9 mouse cellular contexts compared by ENCODE assay signal in genomic region chr2:84758542-84759127, GRCm38 (mm10). TPM values are rescaled to one million over a fixed set of nuclear protein-coding genes. Genes with fewer than 3 reads are reported as not detected.
A peak's percentile ranks its signal among the peaks of the same experiment; 100 is the strongest.
DNase-seq lines count a peak whose midpoint lies in the region; ATAC-seq and TF ChIP-seq lines count a peak whose summit lies in the region.
"Had no signal": no experiment of that assay in that cellular context is flagged by ENCODE, and none has a peak within 500 bp of the region (broad histone marks: within the 10 kb centered on the region; RNA-seq: fewer than 3 reads in every experiment).

No protein-coding gene starts in this region.

- no peak for DNase-seq in gastrocnemius, adult 2 months
- DNase-seq in gastrocnemius, postnatal 14 days, result no peak
- no peak for DNase-seq in ES-E14 (ENCODE audit: low read depth, low spot score)
- peak; percentile 28 to 69 for DNase-seq in cerebellum, postnatal 25 days
- no peak for DNase-seq in thymus, postnatal 36 days

- no peak overlapping the region for H3K9ac ChIP-seq in ES-E14 (ENCODE audit: insufficient read depth, low read depth, low read length, poor library complexity, severe bottlenecking)
- H3K9ac ChIP-seq in limb, embryonic 12.5 days (replicated peaks), result no peak overlapping the region
- no peak overlapping the region for H3K9ac ChIP-seq in midbrain, embryonic 15.5 days
- H3K9ac ChIP-seq: heart, embryonic 15.5 days had no signal

- ATAC-seq in hematopoietic stem cell, adult 5-6 weeks (replicated peaks in 1 of 2; ENCODE audit: insufficient read depth in 1 of 2, low FRiP score in 2 of 2, low TSS enrichment in 1 of 2, low read depth in 1 of 2, poor library complexity in 2 of 2, severe bottlenecking in 2 of 2), result peak; percentile 88 to 91
- peak; percentile 28; the same call in 1 of the 2 replicates for ATAC-seq in limb, embryonic 12.5 days (ENCODE audit: insufficient number of reproducible peaks, insufficient read depth, low FRiP score, low TSS enrichment, low read depth)
- peak; percentile 66; the same call in 1 of the 2 replicates for ATAC-seq in midbrain, embryonic 15.5 days (replicated peaks)

- H3K4me3 ChIP-seq in gastrocnemius, adult 2 months, result no peak overlapping the region
- no peak overlapping the region for H3K4me3 ChIP-seq in ES-E14 (ENCODE audit: insufficient read depth in 1 of 2, low read depth in 1 of 2, low read length in 2 of 2, poor library complexity in 1 of 2, severe bottlenecking in 1 of 2)
- H3K4me3 ChIP-seq in limb, embryonic 12.5 days (replicated peaks), result no peak overlapping the region
- no peak overlapping the region for H3K4me3 ChIP-seq in midbrain, embryonic 15.5 days
- H3K4me3 ChIP-seq: heart, embryonic 15.5 days had no signal

- H3K36me3 ChIP-seq in ES-E14 (ENCODE audit: control insufficient read depth, insufficient read depth, low read length, poor library complexity, severe bottlenecking), result no peaks in the 10 kb centered on the region
- no peaks in the 10 kb centered on the region for H3K36me3 ChIP-seq in limb, embryonic 12.5 days
- H3K36me3 ChIP-seq in midbrain, embryonic 15.5 days (replicated peaks), result no peaks in the 10 kb centered on the region
- H3K36me3 ChIP-seq: heart, embryonic 15.5 days had no signal

- no peak overlapping the region for H3K27ac ChIP-seq in gastrocnemius, adult 2 months
- H3K27ac ChIP-seq in ES-E14 (ENCODE audit: insufficient read depth, low read depth, low read length, poor library complexity, severe bottlenecking), result no peak overlapping the region
- no peak overlapping the region for H3K27ac ChIP-seq in limb, embryonic 12.5 days
- no peak overlapping the region for H3K27ac ChIP-seq in midbrain, embryonic 15.5 days
- H3K27ac ChIP-seq: heart, embryonic 15.5 days had no signal

- H3K9me3 ChIP-seq in ES-E14 (ENCODE audit: control insufficient read depth, insufficient read depth, low read depth, low read length), result no peaks in the 10 kb centered on the region
- no peaks in the 10 kb centered on the region for H3K9me3 ChIP-seq in limb, embryonic 12.5 days
- no peaks in the 10 kb centered on the region for H3K9me3 ChIP-seq in midbrain, embryonic 15.5 days
- H3K9me3 ChIP-seq: heart, embryonic 15.5 days had no signal

- peak; percentile 69 for TF ChIP-seq CTCF in gastrocnemius, adult 2 months (IDR thresholded peaks at IDR 0.05)

- intact Hi-C loops in gastrocnemius, adult 2 months (cut with DNase I), result no loop called here
- intact Hi-C loops in gastrocnemius, postnatal 14 days (cut with DNase I; ENCODE audit: low total_unique reads), result no loop called here

- 3% methylated on average over 2 of the region's 2 CpGs for WGBS in limb, embryonic 12.5 days
- 1% methylated on average over 2 of the region's 2 CpGs for WGBS in midbrain, embryonic 15.5 days

- H3K4me1 ChIP-seq in ES-E14 (ENCODE audit: control insufficient read depth in 2 of 2, insufficient read depth in 2 of 2, low read length in 2 of 2, poor library complexity in 1 of 2), result peaks cover 2 to 14% of the 10 kb centered on the region in 2 experiments
- no peaks in the 10 kb centered on the region for H3K4me1 ChIP-seq in limb, embryonic 12.5 days (replicated peaks)
- no peaks in the 10 kb centered on the region for H3K4me1 ChIP-seq in midbrain, embryonic 15.5 days
- H3K4me1 ChIP-seq: heart, embryonic 15.5 days had no signal

- in situ Hi-C loops in ES-E14 (cut with MboI; ENCODE audit: low sequenced_read_pairs in 2 of 2, unreplicated experiment in 2 of 2), result no loop called here

- no peaks in the 10 kb centered on the region for H3K27me3 ChIP-seq in limb, embryonic 12.5 days
- H3K27me3 ChIP-seq in midbrain, embryonic 15.5 days (replicated peaks), result no peaks in the 10 kb centered on the region
- H3K27me3 ChIP-seq: heart, embryonic 15.5 days had no signal

- no peak overlapping the region for H3K4me2 ChIP-seq in limb, embryonic 12.5 days
- H3K4me2 ChIP-seq in midbrain, embryonic 15.5 days, result no peak overlapping the region
- H3K4me2 ChIP-seq: heart, embryonic 15.5 days had no signal

TF ChIP-seq in ES-E14, 5 proteins besides CTCF, POLR2A, EP300 and RAD21:
- TF ChIP-seq MAFK (IDR thresholded peaks at IDR 0.05; ENCODE audit: insufficient read depth, low read depth, low read length) (no peak), ZC3H11A (IDR thresholded peaks at IDR 0.05; ENCODE audit: borderline replicate concordance, low read depth, low read length) (peak; percentile 28; the same call in 1 of the 2 replicates)

RNA-seq across cellular contexts. Expression of gene Gm19426, which starts 15.2 kb away (rescaled TPM):
- total RNA-seq in gastrocnemius, adult 2 months (2021), result not detected
- total RNA-seq in gastrocnemius, postnatal 14 days (2021), result 1 to 10 TPM in 1 of 2 experiments, under 1 TPM in 1; 0.66 to 1.0 TPM
- 13.1 and 14.6 TPM in 2 replicates for total RNA-seq in ES-E14 (2012; rRNA removed)
- total RNA-seq in hematopoietic stem cell, adult 5-6 weeks (2017), result 2.0 TPM in 1 of 2 replicates, not detected in the other
- polyA plus RNA-seq in limb, embryonic 12.5 days (2016; fragmentation: Nextera tagmentation; extraction: Ambion mirVana), result 10.4 and 14.8 TPM in 2 replicates
- polyA plus RNA-seq in midbrain, embryonic 15.5 days (2015; fragmentation: Nextera tagmentation; extraction: Ambion mirVana), result 3.6 and 4.6 TPM in 2 replicates

RNA-seq across cellular contexts. Expression of gene Serping1, which starts 16.6 kb away (rescaled TPM):
- 10 to 100 TPM; 52.3 to 82.6 TPM for total RNA-seq in gastrocnemius, adult 2 months (2021)
- total RNA-seq in gastrocnemius, postnatal 14 days (2021), result 10 to 100 TPM; 55.0 to 72.1 TPM
- total RNA-seq in ES-E14 (2012; rRNA removed), result 6.3 and 12.2 TPM in 2 replicates
- total RNA-seq in hematopoietic stem cell, adult 5-6 weeks (2017), result 0.63 TPM in 1 of 2 replicates, not detected in the other
- 11.5 and 14.3 TPM in 2 replicates for polyA plus RNA-seq in limb, embryonic 12.5 days (2016; fragmentation: Nextera tagmentation; extraction: Ambion mirVana)
- polyA plus RNA-seq in midbrain, embryonic 15.5 days (2015; fragmentation: Nextera tagmentation; extraction: Ambion mirVana), result 32.9 and 37.0 TPM in 2 replicates

RNA-seq across cellular contexts. Expression of gene Ypel4, which starts 24.8 kb away (rescaled TPM):
- total RNA-seq in gastrocnemius, adult 2 months (2021), result under 1 TPM; 0.33 to 0.86 TPM
- total RNA-seq in gastrocnemius, postnatal 14 days (2021), result 1 to 10 TPM in 1 of 2 experiments, under 1 TPM in 1; 0.73 to 1.0 TPM
- 0.89 and 1.8 TPM in 2 replicates for total RNA-seq in ES-E14 (2012; rRNA removed)
- total RNA-seq in hematopoietic stem cell, adult 5-6 weeks (2017), result 0.25 and 0.50 TPM in 2 replicates
- 13.9 and 14.1 TPM in 2 replicates for polyA plus RNA-seq in limb, embryonic 12.5 days (2016; fragmentation: Nextera tagmentation; extraction: Ambion mirVana)
- polyA plus RNA-seq in midbrain, embryonic 15.5 days (2015; fragmentation: Nextera tagmentation; extraction: Ambion mirVana), result 27.5 and 28.0 TPM in 2 replicates

RNA-seq across cellular contexts. Expression of gene Clp1, which starts 31.5 kb away (rescaled TPM):
- 1 to 10 TPM; 4.2 to 5.2 TPM for total RNA-seq in gastrocnemius, adult 2 months (2021)
- 1 to 10 TPM; 4.1 to 4.9 TPM for total RNA-seq in gastrocnemius, postnatal 14 days (2021)
- total RNA-seq in ES-E14 (2012; rRNA removed), result 28.6 and 36.4 TPM in 2 replicates
- 37.4 and 38.4 TPM in 2 replicates for total RNA-seq in hematopoietic stem cell, adult 5-6 weeks (2017)
- polyA plus RNA-seq in limb, embryonic 12.5 days (2016; fragmentation: Nextera tagmentation; extraction: Ambion mirVana), result 42.8 and 47.1 TPM in 2 replicates
- 24.4 and 25.2 TPM in 2 replicates for polyA plus RNA-seq in midbrain, embryonic 15.5 days (2015; fragmentation: Nextera tagmentation; extraction: Ambion mirVana)

RNA-seq across cellular contexts. Expression of gene Ube2l6, which starts 40.0 kb away (rescaled TPM):
- 1 to 10 TPM; 2.0 to 3.8 TPM for total RNA-seq in gastrocnemius, adult 2 months (2021)
- total RNA-seq in gastrocnemius, postnatal 14 days (2021), result 1 to 10 TPM; 6.1 to 7.0 TPM
- total RNA-seq in ES-E14 (2012; rRNA removed), result 0.58 and 1.9 TPM in 2 replicates
- 39.4 and 43.4 TPM in 2 replicates for total RNA-seq in hematopoietic stem cell, adult 5-6 weeks (2017)
- polyA plus RNA-seq in limb, embryonic 12.5 days (2016; fragmentation: Nextera tagmentation; extraction: Ambion mirVana), result 23.2 and 29.0 TPM in 2 replicates
- polyA plus RNA-seq in midbrain, embryonic 15.5 days (2015; fragmentation: Nextera tagmentation; extraction: Ambion mirVana), result 21.6 and 25.7 TPM in 2 replicates

Comparison
In these comparisons a context has a peak if more than half of its experiments do, and no peak if none do; other contexts are left out.
1. DNase-seq: peak in cerebellum, postnatal 25 days (2 of 2); none in gastrocnemius, adult 2 months (single experiment), gastrocnemius, postnatal 14 days (single experiment), ES-E14 (single experiment) and thymus, postnatal 36 days (0 of 2).
2. ATAC-seq: peak in every context shown above with its lines; median percentile 90 in hematopoietic stem cell, adult 5-6 weeks; 66 in midbrain, embryonic 15.5 days; 28 in limb, embryonic 12.5 days.